Mouse (Mus musculus) hindbrain, embryonic 11.5 days (tissue): Measurements from ENCODE around the gene F3. TPM values are rescaled to one million over a fixed set of nuclear protein-coding genes. Genes with fewer than 3 reads are reported as not detected.

Source experiments
- ATAC-seq: fragments of 200-750 bp; cut with Nextera tagmentation; 2 replicates; pipeline ENCODE4 v1.8.0; 2017; ENCODE audit warnings: mild to moderate bottlenecking, moderate TSS enrichment, moderate library complexity; ENCODE audit not compliant: low FRiP score
- DNase-seq: peaks from one replicate; pipeline ENCODE4 v3.0.0-alpha.2; 2015; ENCODE audit warnings: low spot score
- H3K27ac ChIP-seq: fragments of 300-500 bp; sonication (generic); 2 replicates; pipeline ENCODE4 v1.5.1; 2014; ENCODE audit warnings: mild to moderate bottlenecking, low read depth, low read length
- H3K27me3 ChIP-seq: fragments of 300-500 bp; sonication (generic); 2 replicates; pipeline ENCODE4 v1.6.1; 2014; ENCODE audit warnings: mild to moderate bottlenecking, low read length, moderate library complexity, mixed read lengths; ENCODE audit not compliant: control insufficient read depth, insufficient read depth
- H3K36me3 ChIP-seq: fragments of 300-500 bp; sonication (generic); 2 replicates; pipeline ENCODE4 v1.6.1; 2014; ENCODE audit warnings: mild to moderate bottlenecking, low read length, moderate library complexity, mixed read lengths; ENCODE audit not compliant: control insufficient read depth, insufficient read depth
- H3K4me1 ChIP-seq: fragments of 300-500 bp; sonication (generic); replicated peaks from 2 replicates; pipeline ENCODE4 v1.6.1; 2014; ENCODE audit warnings: low read length, mixed read lengths; ENCODE audit not compliant: control insufficient read depth, insufficient read depth
- H3K4me2 ChIP-seq: fragments of 300-500 bp; sonication (generic); replicated peaks from 2 replicates; pipeline ENCODE4 v1.6.1; 2014; ENCODE audit warnings: mild to moderate bottlenecking, low read depth, low read length
- H3K4me3 ChIP-seq: fragments of 300-500 bp; sonication (generic); 2 replicates; pipeline ENCODE4 v1.5.1; 2014; ENCODE audit warnings: low read depth, low read length
- H3K9ac ChIP-seq: fragments of 300-500 bp; sonication (generic); 2 replicates; pipeline ENCODE4 v1.6.1; 2014; ENCODE audit warnings: low read depth, low read length
- H3K9me3 ChIP-seq: fragments of 300-500 bp; sonication (generic); 2 replicates; pipeline ENCODE4 v1.6.1; 2016; ENCODE audit warnings: low read length; ENCODE audit not compliant: control insufficient read depth
- WGBS: fragments of 180-500 bp; shearing (Covaris S2); extraction: QIAGEN DNeasy Blood & Tissue Kit; methylation state at CpG from one replicate; pipeline ENCODE4 v1.1.7; 2014; 5-methylcytosine and 5-hydroxymethylcytosine counted together
- polyA plus RNA-seq: library from polyadenylated mRNA; unstranded; fragments of >200 nt; fragmentation: Nextera tagmentation; extraction: Ambion mirVana; gene quantifications from 2 replicates; pipeline ENCODE4 v1.2.1, GENCODE M21; 2014

F3 gene
- polyA plus RNA-seq: 11.7 and 13.6 TPM in 2 replicates

DNA sequence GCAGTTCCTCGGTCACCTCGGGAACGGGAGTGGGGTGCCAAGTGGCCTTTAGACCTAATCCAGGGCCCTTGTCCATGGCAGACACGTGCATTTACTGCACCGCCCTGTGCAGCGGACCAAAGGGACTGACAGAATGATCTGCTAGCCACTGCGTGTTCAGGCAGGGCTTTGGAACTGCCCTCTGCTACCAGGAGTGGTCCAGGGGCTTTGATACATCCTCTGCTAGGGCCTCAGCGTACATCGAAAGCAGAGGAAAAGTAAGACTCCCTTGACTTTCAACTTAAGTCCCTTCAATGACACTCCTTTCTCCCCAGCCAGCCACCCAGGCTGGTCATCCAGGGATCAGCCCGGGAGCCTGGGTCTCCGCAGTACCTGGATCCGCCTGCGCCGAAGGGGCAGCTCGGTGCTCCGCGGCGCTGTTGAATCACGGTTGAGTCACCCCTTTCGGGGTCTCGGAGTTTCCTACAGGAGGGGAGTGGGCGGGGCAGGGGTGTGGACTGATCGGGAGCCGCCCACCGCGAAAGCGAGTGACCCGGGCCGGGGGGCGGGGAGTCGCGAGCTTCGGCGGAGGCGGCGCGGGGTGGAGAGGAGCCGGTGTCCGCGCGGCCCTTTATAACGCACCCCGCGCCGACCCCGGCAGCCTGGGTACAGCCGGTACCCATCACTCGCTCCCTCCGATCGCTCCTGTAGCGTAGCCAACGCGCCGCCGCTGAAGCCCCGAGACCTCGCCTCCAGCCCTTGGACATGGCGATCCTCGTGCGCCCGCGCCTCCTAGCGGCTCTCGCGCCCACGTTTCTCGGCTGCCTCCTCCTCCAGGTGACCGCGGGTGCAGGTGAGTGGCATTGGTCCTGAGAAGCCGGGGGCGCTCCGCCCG is at the start of gene F3:
Gene F3, plus strand, starts transcription at position 567 of the 874 bp plus-strand sequence.
- WGBS: 1% methylated on average over 58 of the region's 73 CpGs
- Histone ChIP-seq H3K4me1 (peaks cover 3% of the 10 kb centered on the region; the same call in 1 of the 2 replicates), H3K4me3 (peak within 1 kb of the TSS; percentile 60), H3K27me3 (peaks cover 9% of the 10 kb centered on the region), H3K36me3 (no peaks in the 10 kb centered on the region), H3K9ac (peak within 1 kb of the TSS; percentile 51), H3K27ac (no peak within 1 kb of the TSS; the same call in 1 of the 2 replicates), H3K4me2 (peak within 1 kb of the TSS; percentile 91), H3K9me3 (no peaks in the 10 kb centered on the region)
- peak; percentile 86 for DNase-seq
- peak; percentile 91 for ATAC-seq

DNA sequence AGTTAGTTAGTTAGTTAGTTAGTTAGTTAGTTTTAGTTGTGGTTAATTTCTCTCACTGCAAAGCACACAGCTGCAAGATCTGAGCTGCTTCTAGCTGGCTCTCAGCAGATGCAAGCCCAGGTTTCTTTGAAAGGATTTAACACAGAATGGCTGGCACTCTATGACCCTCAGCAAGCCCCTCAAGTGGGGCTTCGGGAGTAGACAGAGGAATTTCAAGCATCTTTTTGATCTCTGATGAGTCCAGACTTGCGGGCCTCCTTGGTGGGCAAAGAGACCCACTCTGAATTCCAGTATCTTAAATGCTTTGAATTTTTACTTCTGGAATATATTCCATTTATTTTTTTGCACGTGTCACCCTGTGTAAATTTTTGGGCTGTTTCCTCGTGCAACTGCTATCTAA is 44.4 kb upstream of the F3 start:
- H3K9ac ChIP-seq: no peak overlapping the region
- H3K4me2 ChIP-seq: no peak overlapping the region
- no peak overlapping the region for H3K4me3 ChIP-seq
- DNase-seq: no peak
- no peak for ATAC-seq
- WGBS: 46% methylated on average over 4 of the region's 4 CpGs
- H3K4me1 ChIP-seq: no peaks in the 10 kb centered on the region; the same call in 1 of the 2 replicates
- no peaks in the 10 kb centered on the region for H3K9me3 ChIP-seq
- no peak overlapping the region for H3K27ac ChIP-seq
- no peaks in the 10 kb centered on the region for H3K36me3 ChIP-seq
- no peaks in the 10 kb centered on the region for H3K27me3 ChIP-seq

DNA sequence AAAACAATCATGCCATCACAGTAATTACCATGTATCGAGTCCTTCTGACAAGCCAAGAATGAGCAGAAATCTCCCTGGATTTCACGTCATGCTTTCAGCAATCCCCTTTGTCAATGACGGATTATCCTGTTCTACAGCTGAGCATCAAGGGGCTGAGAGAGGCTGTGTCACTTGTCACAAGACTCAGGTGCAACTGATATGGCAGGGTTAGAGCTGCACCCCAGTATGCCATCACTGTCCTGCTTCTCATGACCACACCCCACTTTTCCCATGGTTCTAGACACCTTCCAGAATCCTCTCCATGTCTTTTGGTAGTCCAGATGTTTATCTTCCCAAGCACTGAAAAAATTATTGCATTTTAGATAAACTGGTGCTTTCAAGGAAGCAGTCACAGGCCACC is 43.9 kb upstream of the F3 start:
- H3K9me3 ChIP-seq: no peaks in the 10 kb centered on the region
- no peak overlapping the region for H3K4me3 ChIP-seq
- no peak overlapping the region for H3K27ac ChIP-seq
- ATAC-seq (no peak), DNase-seq (peak; percentile 5)
- no peaks in the 10 kb centered on the region for H3K36me3 ChIP-seq
- H3K4me2 ChIP-seq: no peak overlapping the region
- H3K9ac ChIP-seq: no peak overlapping the region
- no peaks in the 10 kb centered on the region; the same call in 1 of the 2 replicates for H3K4me1 ChIP-seq
- no peaks in the 10 kb centered on the region for H3K27me3 ChIP-seq
- 51% methylated on average over 3 of the region's 3 CpGs for WGBS

DNA sequence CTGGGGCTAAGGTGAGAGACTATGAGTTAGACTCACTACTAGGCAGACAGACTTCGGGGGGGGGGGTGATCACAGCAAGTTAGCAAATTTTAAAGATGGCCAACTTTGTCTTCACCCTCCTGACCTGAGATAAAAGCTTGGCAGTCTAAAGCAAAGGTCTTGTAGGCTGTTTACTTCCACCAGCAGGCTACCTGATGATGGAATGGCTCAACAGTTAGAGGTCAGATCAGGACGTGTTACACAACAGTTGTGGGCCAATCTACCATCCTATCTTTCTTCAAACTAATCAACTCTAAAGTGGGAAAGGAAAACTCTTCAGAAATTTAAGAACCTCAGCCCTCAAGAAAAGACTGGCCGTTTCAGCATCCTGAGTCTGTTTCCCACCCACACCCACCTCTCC is 43.1 kb upstream of the F3 start:
- Histone ChIP-seq H3K27ac (no peak overlapping the region), H3K4me3 (no peak overlapping the region), H3K27me3 (no peaks in the 10 kb centered on the region), H3K36me3 (no peaks in the 10 kb centered on the region), H3K9me3 (no peaks in the 10 kb centered on the region), H3K4me1 (no peaks in the 10 kb centered on the region; the same call in 1 of the 2 replicates), H3K9ac (no peak overlapping the region), H3K4me2 (no peak overlapping the region)
- 85% methylated on average over 3 of the region's 3 CpGs for WGBS
- no peak for DNase-seq
- no peak for ATAC-seq

DNA sequence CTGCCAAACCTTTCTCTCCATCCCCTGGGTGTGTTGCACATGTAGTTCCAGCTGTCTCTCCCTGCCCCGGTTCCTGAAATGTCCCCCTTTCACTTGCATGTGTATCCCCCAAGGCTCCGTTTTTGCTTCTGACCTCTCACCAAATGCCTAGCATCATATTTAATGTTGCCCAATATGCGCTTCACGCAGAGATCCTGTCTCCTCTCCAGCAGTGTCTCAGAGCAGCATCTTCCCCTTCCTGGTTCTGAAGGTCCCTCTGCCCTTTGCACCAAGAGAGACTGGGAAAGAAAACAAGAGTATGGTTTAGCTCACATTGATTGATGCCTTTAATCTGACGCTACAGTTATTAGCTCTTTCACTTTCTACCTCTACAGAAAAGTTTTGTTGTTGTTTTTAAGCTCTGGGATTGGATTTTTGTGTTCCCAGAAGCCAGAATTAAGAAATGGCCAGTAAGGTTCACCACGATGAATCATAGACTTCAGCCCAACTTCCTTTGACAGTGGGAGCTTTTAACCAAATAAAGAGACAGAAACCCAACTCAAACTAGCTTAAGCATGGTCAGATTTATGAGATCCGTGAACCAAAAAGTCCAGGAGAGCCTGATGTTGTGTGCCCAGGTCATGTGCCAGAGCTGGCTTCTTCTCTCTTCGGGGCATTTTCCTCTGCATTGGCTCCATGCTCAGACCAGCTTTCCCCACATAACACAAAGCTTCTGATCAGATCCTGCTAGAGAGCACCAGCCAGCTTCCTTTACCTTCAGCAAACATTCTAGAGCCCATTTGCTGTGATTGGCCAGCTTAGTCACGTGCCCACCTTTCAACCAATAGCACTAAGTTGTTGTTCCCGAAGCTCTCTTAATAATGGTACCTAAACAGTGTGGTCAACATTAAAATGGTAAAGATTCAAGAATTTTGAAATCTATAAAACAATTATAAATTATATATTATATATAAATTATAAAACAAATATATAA is 40.6 kb upstream of the F3 start:
- Histone ChIP-seq H3K9me3 (no peaks in the 10 kb centered on the region), H3K4me3 (no peak overlapping the region), H3K9ac (no peak overlapping the region), H3K4me1 (no peaks in the 10 kb centered on the region; the same call in 1 of the 2 replicates), H3K4me2 (no peak overlapping the region), H3K27ac (no peak overlapping the region), H3K27me3 (no peaks in the 10 kb centered on the region), H3K36me3 (no peaks in the 10 kb centered on the region)
- ATAC-seq (no peak), DNase-seq (no peak)
- 88% methylated on average over 10 of the region's 10 CpGs for WGBS

DNA sequence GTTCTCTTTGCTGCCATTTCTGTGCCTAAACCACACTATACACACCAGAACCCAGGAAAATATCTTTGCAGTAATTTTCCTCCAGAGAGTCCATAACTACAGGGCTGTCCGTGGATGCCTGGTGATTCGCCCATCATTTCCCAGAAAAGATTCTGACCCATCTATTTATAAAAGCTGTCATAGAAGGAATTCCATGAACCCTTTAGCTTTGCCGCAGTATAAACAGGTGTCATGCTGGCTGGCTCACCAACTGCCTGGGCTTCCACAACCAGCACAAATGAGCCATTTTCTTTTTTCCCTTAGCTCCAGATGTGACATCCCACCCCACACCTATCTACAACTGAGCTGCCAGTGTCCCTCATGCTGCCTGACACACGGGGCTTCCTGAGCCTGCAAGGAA is 38.8 kb upstream of the F3 start:
- H3K27me3 ChIP-seq: no peaks in the 10 kb centered on the region
- no peaks in the 10 kb centered on the region for H3K9me3 ChIP-seq
- H3K4me3 ChIP-seq: no peak overlapping the region
- H3K4me1 ChIP-seq: no peaks in the 10 kb centered on the region
- 75% methylated on average over 4 of the region's 4 CpGs for WGBS
- H3K4me2 ChIP-seq: no peak overlapping the region
- no peak overlapping the region for H3K9ac ChIP-seq
- H3K27ac ChIP-seq: no peak overlapping the region
- no peaks in the 10 kb centered on the region for H3K36me3 ChIP-seq
- no peak for ATAC-seq
- DNase-seq: no peak

DNA sequence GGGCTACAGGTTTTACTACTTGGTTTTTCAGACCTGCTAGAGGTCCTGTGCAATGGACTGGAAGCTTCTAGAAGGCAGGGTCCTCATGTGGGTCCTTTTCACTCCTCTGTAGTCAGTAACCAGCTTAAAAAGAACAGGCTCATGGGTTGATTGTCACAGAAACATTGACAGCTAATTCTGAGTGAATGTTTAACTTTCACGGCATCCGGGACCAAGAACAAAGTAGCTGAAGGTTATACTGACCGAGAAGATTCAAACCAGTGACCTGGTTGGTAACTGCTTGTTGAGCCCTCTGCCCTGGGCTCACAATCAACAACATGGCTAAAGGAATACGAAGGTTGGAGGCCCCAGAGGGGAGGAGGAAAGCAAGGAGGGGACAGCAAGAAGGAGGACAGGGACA is 38.4 kb upstream of the F3 start:
- H3K27me3 ChIP-seq: no peaks in the 10 kb centered on the region
- H3K36me3 ChIP-seq: no peaks in the 10 kb centered on the region
- H3K4me2 ChIP-seq: no peak overlapping the region
- no peak overlapping the region for H3K27ac ChIP-seq
- H3K9ac ChIP-seq: no peak overlapping the region
- H3K4me3 ChIP-seq: no peak overlapping the region
- ATAC-seq (no peak), DNase-seq (no peak)
- H3K9me3 ChIP-seq: no peaks in the 10 kb centered on the region
- WGBS: 77% methylated on average over 4 of the region's 4 CpGs
- H3K4me1 ChIP-seq: no peaks in the 10 kb centered on the region

DNA sequence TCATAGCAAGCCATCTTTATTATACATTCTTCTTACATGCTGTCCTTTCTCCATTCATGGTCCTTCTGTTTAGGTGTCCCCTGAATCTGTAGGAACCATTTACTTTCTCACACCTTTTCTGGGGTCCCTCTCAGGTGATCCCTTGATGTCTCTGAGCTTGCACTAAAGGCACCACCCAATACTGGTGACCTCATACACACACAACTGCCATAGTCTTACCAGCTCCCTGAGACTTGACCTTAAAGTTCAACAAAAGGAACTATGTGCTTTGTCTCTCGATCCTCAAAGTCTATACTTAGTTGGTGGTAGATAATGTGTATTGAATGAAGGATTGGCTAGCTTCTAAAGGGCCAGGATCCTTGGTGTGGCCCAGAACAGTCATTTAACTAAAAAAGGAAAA is 37.4 kb upstream of the F3 start:
- 74% methylated on average over 1 of the region's 1 CpGs for WGBS
- no peak for ATAC-seq
- Histone ChIP-seq H3K4me3 (no peak overlapping the region), H3K4me1 (no peaks in the 10 kb centered on the region), H3K27ac (no peak overlapping the region), H3K27me3 (no peaks in the 10 kb centered on the region), H3K9ac (no peak overlapping the region), H3K36me3 (no peaks in the 10 kb centered on the region), H3K4me2 (no peak overlapping the region), H3K9me3 (no peaks in the 10 kb centered on the region)
- no peak for DNase-seq
